Mouse (Mus musculus): ENCODE measurements around the gene Fbxl17.

- TF ChIP-seq GATA1 (IDR thresholded peaks at IDR 0.05; ENCODE audit: borderline replicate concordance, low read length) (no peak), CTCF (IDR thresholded peaks at IDR 0.05; ENCODE audit: low read depth, low read length) (no peak), TAL1 (conservative IDR thresholded peaks at IDR 0.05; ENCODE audit: low read depth, low read length) (no peak)
Measured at GRCm38 (mm10) chr17:63547465-63547864, 47.6 kb upstream of the Fbxl17 start.
